Mouse (Mus musculus): ENCODE measurements around the gene Ube3b. TPM values are rescaled to one million over a fixed set of nuclear protein-coding genes. Genes with fewer than 3 reads are reported as not detected.

Ube3b gene
- 35.9 and 43.1 TPM in 2 replicates for polyA plus RNA-seq (2014; fragmentation: Nextera tagmentation; extraction: Ambion mirVana)

- WGBS, result under 1% methylated on average over 71 of the region's 74 CpGs
- peak; percentile 96 for ATAC-seq
Observed at GRCm38 (mm10) chr5:114380209-114381012, at the start of gene Ube3b, which contains the start of gene Kctd10. Gene Ube3b, plus strand, starts transcription at chr5:114380607. Gene Kctd10, minus strand, starts transcription at chr5:114380508.

DNA sequence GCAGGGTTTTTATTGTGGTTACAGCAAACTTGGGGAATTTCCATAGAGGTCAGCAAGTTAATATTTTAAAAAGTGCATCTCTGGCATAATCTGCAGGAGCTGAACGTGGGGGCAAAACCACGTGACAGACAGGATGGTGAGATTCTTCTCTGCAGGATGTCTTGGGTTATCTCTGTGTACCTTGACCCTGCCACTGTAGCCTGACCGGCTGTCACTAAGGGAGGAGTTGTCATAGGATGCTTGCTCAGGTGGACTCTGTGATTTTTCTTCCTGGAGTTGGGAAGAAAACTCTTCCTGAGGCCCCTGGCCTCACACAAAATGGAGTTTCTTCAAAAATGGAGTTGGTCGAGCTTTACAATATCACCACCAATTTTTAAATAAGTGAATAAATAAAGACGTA lies 37.4 kb upstream of the Ube3b start:
- H3K27me3 ChIP-seq (replicated peaks; ENCODE audit: control insufficient read depth, insufficient read depth, low read length), result no peaks in the 10 kb centered on the region
- no peaks in the 10 kb centered on the region for H3K4me1 ChIP-seq (ENCODE audit: control insufficient read depth, insufficient read depth, low read length)
- no peak overlapping the region for H3K4me3 ChIP-seq (ENCODE audit: low read depth, low read length)
- H3K9ac ChIP-seq (ENCODE audit: low read length), result no peak overlapping the region
- no peak overlapping the region for H3K27ac ChIP-seq (ENCODE audit: low read depth, low read length)
- no peaks in the 10 kb centered on the region for H3K9me3 ChIP-seq (replicated peaks; ENCODE audit: control insufficient read depth, low read length)
- H3K4me2 ChIP-seq (ENCODE audit: low read length), result no peak overlapping the region
- H3K36me3 ChIP-seq (ENCODE audit: control insufficient read depth, insufficient read depth, low read length), result no peaks in the 10 kb centered on the region
- no peak for DNase-seq (ENCODE audit: low spot score)
- 91% methylated on average over 5 of the region's 5 CpGs for WGBS
- no peak for ATAC-seq

More at GRCm38 (mm10) chr5:114380209-114381012, at the start of gene Ube3b, which contains the start of gene Kctd10:
- H3K4me2 ChIP-seq (ENCODE audit: low read length), result peak within 1 kb of the TSS; percentile 93
- peak within 1 kb of the TSS; percentile 96 for H3K4me3 ChIP-seq (ENCODE audit: low read depth, low read length)
- H3K4me1 ChIP-seq (ENCODE audit: control insufficient read depth, insufficient read depth, low read length), result peaks cover 25% of the 10 kb centered on the region
- H3K9me3 ChIP-seq (replicated peaks; ENCODE audit: control insufficient read depth, low read length), result no peaks in the 10 kb centered on the region
- H3K9ac ChIP-seq (ENCODE audit: low read length), result peak within 1 kb of the TSS; percentile 95
- peaks cover 14% of the 10 kb centered on the region for H3K36me3 ChIP-seq (ENCODE audit: control insufficient read depth, insufficient read depth, low read length)
- DNase-seq (ENCODE audit: low spot score), result peak; percentile 94
- peak within 1 kb of the TSS; percentile 77 for H3K27ac ChIP-seq (ENCODE audit: low read depth, low read length)
- no peaks in the 10 kb centered on the region for H3K27me3 ChIP-seq (replicated peaks; ENCODE audit: control insufficient read depth, insufficient read depth, low read length)

DNA sequence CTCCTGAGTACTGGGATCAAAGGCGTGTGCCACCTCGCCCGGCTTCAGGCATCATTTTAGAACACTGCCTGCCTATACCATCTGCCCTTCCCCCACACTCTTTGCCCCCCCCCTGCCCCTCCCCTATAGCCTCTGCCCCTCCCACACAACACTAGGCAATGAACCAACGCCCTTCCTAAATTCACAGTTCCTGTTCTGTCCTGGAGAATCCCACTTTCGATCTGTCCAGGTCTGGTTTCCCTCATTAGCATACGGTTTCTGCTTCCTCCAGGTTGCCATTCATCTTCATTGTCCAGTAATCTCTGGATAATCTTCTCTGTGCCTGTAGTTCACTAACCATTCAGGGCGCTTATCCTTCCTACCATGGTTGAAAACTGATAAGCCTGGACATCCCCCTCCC lies 36.8 kb upstream of the Ube3b start:
- 84% methylated on average over 7 of the region's 7 CpGs for WGBS
- no peaks in the 10 kb centered on the region for H3K4me1 ChIP-seq (ENCODE audit: control insufficient read depth, insufficient read depth, low read length)

GRCm38 (mm10) chr5:114345538-114345937 lies 34.9 kb upstream of the Ube3b start:
- H3K4me3 ChIP-seq (ENCODE audit: low read depth, low read length), result no peak overlapping the region
- DNase-seq (ENCODE audit: low spot score) (no peak), ATAC-seq (no peak)
- H3K9me3 ChIP-seq (replicated peaks; ENCODE audit: control insufficient read depth, low read length), result no peaks in the 10 kb centered on the region
- no peaks in the 10 kb centered on the region for H3K4me1 ChIP-seq (ENCODE audit: control insufficient read depth, insufficient read depth, low read length)
- WGBS, result 57% methylated on average over 3 of the region's 3 CpGs
- no peak overlapping the region for H3K27ac ChIP-seq (ENCODE audit: low read depth, low read length)
- H3K27me3 ChIP-seq (replicated peaks; ENCODE audit: control insufficient read depth, insufficient read depth, low read length), result no peaks in the 10 kb centered on the region
- H3K9ac ChIP-seq (ENCODE audit: low read length), result no peak overlapping the region
- H3K36me3 ChIP-seq (ENCODE audit: control insufficient read depth, insufficient read depth, low read length), result no peaks in the 10 kb centered on the region
- H3K4me2 ChIP-seq (ENCODE audit: low read length), result no peak overlapping the region

More for the DNA sequence above, 36.8 kb upstream of the Ube3b start:
- H3K27ac ChIP-seq (ENCODE audit: low read depth, low read length), result no peak overlapping the region
- no peaks in the 10 kb centered on the region for H3K9me3 ChIP-seq (replicated peaks; ENCODE audit: control insufficient read depth, low read length)
- H3K27me3 ChIP-seq (replicated peaks; ENCODE audit: control insufficient read depth, insufficient read depth, low read length), result no peaks in the 10 kb centered on the region
- ATAC-seq, result no peak
- no peak overlapping the region for H3K4me3 ChIP-seq (ENCODE audit: low read depth, low read length)
- no peaks in the 10 kb centered on the region for H3K36me3 ChIP-seq (ENCODE audit: control insufficient read depth, insufficient read depth, low read length)
- H3K4me2 ChIP-seq (ENCODE audit: low read length), result no peak overlapping the region
- DNase-seq (ENCODE audit: low spot score), result no peak
- no peak overlapping the region for H3K9ac ChIP-seq (ENCODE audit: low read length)

DNA sequence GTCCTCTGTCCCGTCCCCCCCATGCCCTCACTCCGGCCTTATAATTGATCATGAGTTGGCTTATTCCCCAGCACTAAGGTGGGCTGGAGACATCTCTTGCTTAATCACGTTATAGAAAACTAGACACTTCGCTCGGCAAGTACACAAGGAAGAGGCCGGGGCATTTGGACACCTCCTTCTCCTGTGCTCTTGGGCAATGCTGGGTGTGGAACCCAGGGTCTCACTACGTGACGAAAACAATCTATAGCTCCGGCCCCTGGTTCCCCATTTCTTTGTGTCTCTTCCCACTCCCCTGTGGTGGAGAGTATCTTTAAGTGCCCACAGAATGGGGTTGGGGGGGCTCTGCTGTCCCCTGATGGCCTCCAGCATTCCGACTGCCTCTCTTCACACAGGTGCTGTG lies 33.4 kb upstream of the Ube3b start:
- 82% methylated on average over 10 of the region's 10 CpGs for WGBS
- H3K4me2 ChIP-seq (ENCODE audit: low read length), result no peak overlapping the region
- no peak overlapping the region for H3K9ac ChIP-seq (ENCODE audit: low read length)
- H3K9me3 ChIP-seq (replicated peaks; ENCODE audit: control insufficient read depth, low read length), result no peaks in the 10 kb centered on the region
- ATAC-seq, result no peak
- no peak for DNase-seq (ENCODE audit: low spot score)
- H3K27ac ChIP-seq (ENCODE audit: low read depth, low read length), result no peak overlapping the region
- H3K36me3 ChIP-seq (ENCODE audit: control insufficient read depth, insufficient read depth, low read length), result no peaks in the 10 kb centered on the region
- no peaks in the 10 kb centered on the region for H3K4me1 ChIP-seq (ENCODE audit: control insufficient read depth, insufficient read depth, low read length)
- no peak overlapping the region for H3K4me3 ChIP-seq (ENCODE audit: low read depth, low read length)
- H3K27me3 ChIP-seq (replicated peaks; ENCODE audit: control insufficient read depth, insufficient read depth, low read length), result no peaks in the 10 kb centered on the region

- no peaks in the 10 kb centered on the region for H3K27me3 ChIP-seq (replicated peaks; ENCODE audit: control insufficient read depth, insufficient read depth, low read length)
- 59% methylated on average over 10 of the region's 10 CpGs for WGBS
- no peak overlapping the region for H3K27ac ChIP-seq (ENCODE audit: low read depth, low read length)
Observed at GRCm38 (mm10) chr5:114351490-114351889, 28.9 kb upstream of the Ube3b start.

DNA sequence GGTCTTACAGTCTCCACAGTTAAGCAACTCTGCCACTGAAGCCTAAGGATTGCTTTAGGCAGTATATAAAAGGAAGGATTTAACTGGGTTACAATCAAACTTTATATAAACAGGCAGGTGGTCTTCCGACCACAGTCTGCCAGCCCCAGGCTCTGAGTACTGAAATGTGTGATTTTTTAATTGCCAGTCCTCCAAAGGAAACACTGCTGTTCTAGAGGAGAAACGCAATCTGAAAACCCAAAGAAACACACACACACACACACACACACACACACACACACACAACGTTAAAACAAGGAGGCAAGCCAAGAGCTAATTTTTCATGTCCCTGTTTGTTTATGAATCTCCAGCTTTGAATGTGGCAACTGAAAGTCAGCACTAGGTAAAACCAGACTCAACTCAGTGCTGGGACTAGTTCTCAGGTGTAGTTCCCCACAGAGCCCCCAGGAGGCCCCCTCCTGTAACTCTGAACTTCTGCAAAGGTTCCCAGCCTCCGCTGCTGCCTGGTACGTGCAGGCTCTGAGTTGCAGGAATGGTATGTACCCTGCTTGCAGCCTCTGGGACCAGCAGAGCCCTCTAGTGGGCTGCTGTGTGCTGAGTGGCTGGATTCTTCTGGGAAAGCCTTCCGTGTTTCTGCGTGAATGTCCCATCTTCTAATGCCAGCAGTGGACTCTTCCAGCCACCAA lies 24.0 kb upstream of the Ube3b start:
- DNase-seq (ENCODE audit: low spot score) (peak; percentile 69), ATAC-seq (peak; percentile 56)
- Histone ChIP-seq H3K36me3 (ENCODE audit: control insufficient read depth, insufficient read depth, low read length) (0 out of 2 replicates have a peak, but pooled peaks cover 7% of the 10 kb centered on the region), H3K9ac (ENCODE audit: low read length) (no peak overlapping the region), H3K4me2 (ENCODE audit: low read length) (no peak overlapping the region), H3K9me3 (replicated peaks; ENCODE audit: control insufficient read depth, low read length) (no peaks in the 10 kb centered on the region; the same call in 1 of the 2 replicates), H3K4me3 (ENCODE audit: low read depth, low read length) (no peak overlapping the region), H3K27me3 (replicated peaks; ENCODE audit: control insufficient read depth, insufficient read depth, low read length) (no peaks in the 10 kb centered on the region), H3K27ac (ENCODE audit: low read depth, low read length) (no peak overlapping the region), H3K4me1 (ENCODE audit: control insufficient read depth, insufficient read depth, low read length) (no peaks in the 10 kb centered on the region)
- WGBS, result 23% methylated on average over 7 of the region's 7 CpGs

More at GRCm38 (mm10) chr5:114351490-114351889, 28.9 kb upstream of the Ube3b start:
- H3K36me3 ChIP-seq (ENCODE audit: control insufficient read depth, insufficient read depth, low read length), result no peaks in the 10 kb centered on the region
- no peaks in the 10 kb centered on the region; the same call in 1 of the 2 replicates for H3K9me3 ChIP-seq (replicated peaks; ENCODE audit: control insufficient read depth, low read length)
- ATAC-seq (no peak), DNase-seq (ENCODE audit: low spot score) (no peak)
- H3K4me3 ChIP-seq (ENCODE audit: low read depth, low read length), result no peak overlapping the region
- no peak overlapping the region for H3K9ac ChIP-seq (ENCODE audit: low read length)
- H3K4me2 ChIP-seq (ENCODE audit: low read length), result no peak overlapping the region
- no peaks in the 10 kb centered on the region for H3K4me1 ChIP-seq (ENCODE audit: control insufficient read depth, insufficient read depth, low read length)

DNA sequence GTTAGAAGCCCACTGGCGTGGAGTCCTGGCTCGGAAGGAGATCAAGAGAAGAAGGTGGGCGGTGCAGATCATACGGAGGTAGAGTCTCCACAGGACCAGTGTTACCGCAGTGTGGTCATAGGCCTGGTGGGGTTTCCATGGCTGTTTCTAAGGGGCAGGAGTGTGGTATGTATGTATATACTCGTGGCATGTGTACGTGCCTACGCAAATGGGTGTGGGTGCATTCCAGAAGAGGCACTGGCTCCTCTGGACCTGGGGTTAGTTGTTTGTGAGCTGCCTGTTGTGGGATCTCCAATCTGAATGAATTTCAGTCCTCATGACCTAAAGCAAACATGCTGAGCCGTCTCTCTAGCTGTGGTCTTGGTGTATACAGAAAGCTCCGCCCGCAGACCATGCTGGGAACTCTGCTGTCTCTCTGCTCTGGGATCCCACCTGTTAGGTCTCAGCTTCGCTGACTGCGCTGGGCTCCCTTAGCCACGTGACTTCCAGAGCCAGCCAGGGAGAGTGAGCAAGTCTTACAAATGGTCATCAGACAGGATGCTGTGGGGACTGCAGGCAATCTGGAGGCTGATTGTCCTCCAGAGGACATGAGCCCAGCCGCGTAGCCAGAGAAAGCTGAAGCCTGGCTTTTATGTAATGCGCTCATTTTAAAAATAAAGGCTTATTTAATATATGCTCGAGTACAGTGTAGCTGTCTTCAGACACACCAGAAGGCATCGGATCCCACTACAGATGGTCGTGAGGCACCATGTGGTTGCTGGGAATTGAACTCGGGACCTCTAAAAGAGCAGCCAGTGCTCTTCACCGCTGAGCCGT lies 23.3 kb upstream of the Ube3b start:
- DNase-seq (ENCODE audit: low spot score) (peak; percentile 47), ATAC-seq (peak; percentile 51; the same call in 1 of the 2 replicates)
- peaks cover 13% of the 10 kb centered on the region for H3K36me3 ChIP-seq (ENCODE audit: control insufficient read depth, insufficient read depth, low read length)
- no peak overlapping the region for H3K27ac ChIP-seq (ENCODE audit: low read depth, low read length)
- no peak overlapping the region for H3K4me2 ChIP-seq (ENCODE audit: low read length)
- no peaks in the 10 kb centered on the region for H3K27me3 ChIP-seq (replicated peaks; ENCODE audit: control insufficient read depth, insufficient read depth, low read length)
- no peaks in the 10 kb centered on the region; the same call in 1 of the 2 replicates for H3K9me3 ChIP-seq (replicated peaks; ENCODE audit: control insufficient read depth, low read length)
- H3K9ac ChIP-seq (ENCODE audit: low read length), result no peak overlapping the region
- H3K4me3 ChIP-seq (ENCODE audit: low read depth, low read length), result no peak overlapping the region
- 50% methylated on average over 23 of the region's 23 CpGs for WGBS
- H3K4me1 ChIP-seq (ENCODE audit: control insufficient read depth, insufficient read depth, low read length), result no peaks in the 10 kb centered on the region
